Mouse (Mus musculus): ENCODE measurements around the gene Kcnc4. TPM values are rescaled to one million over a fixed set of nuclear protein-coding genes. Genes with fewer than 3 reads are reported as not detected.

Kcnc4 gene
- polyA plus RNA-seq, 1 experiment from 2014 or later, result 0.32 TPM

DNA sequence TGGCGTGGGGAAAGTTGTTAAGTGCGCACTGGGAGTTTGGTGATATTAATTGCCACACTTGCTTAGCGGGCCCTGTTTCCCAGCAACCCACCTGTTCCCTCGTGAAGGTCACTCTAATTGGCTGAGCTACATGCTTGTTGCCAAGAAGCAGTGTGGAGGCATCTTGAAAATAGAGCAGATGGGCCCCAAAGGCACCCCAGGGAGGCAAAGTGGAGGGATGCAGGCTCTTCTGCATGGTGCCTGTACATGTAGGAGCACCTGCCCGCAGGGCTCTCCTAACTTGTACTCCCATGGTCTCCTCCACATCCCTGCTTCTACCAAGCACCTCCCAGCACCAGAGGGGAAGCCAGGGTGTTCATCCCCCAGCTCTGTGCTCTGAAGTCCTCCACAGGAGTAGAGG, 15.5 kb downstream of the Kcnc4 start:
- Histone ChIP-seq H3K9me3 (no peaks in the 10 kb centered on the region), H3K4me3 (no peak overlapping the region), H3K27me3 (replicated peaks; ENCODE audit: low read depth, poor library complexity, severe bottlenecking) (peaks cover 8% of the 10 kb centered on the region), H3K36me3 (replicated peaks) (no peaks in the 10 kb centered on the region), H3K4me1 (peaks cover 19% of the 10 kb centered on the region), H3K27ac (replicated peaks) (no peak overlapping the region)
- 85% methylated on average over 5 of the region's 5 CpGs for WGBS
- DNase-seq (ENCODE audit: low spot score), result no peak

DNA sequence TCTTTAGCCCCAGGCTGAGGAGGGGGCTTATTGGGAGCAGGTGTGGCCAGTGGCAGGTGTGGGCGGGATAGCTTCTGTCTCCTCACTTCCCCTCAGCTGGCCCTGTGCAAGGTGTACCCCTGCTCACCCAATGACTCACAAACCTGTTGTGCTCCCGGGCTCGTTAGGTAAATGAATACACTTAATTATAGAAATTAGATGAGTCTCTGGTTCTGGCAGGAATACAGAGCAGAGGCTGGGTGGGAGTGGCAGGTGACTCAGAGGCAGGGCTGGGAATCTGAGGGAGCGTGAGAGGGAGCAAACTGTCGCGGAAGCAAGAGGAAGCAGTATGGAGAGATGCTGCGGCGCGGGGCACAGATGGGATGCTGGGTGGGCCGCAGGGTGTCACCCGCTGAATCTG, 17.2 kb downstream of the Kcnc4 start:
- peaks cover 19% of the 10 kb centered on the region for H3K4me1 ChIP-seq
- H3K27me3 ChIP-seq (replicated peaks; ENCODE audit: low read depth, poor library complexity, severe bottlenecking), result peaks cover 8% of the 10 kb centered on the region
- no peak for DNase-seq (ENCODE audit: low spot score)
- H3K9me3 ChIP-seq, result no peaks in the 10 kb centered on the region
- H3K27ac ChIP-seq (replicated peaks), result no peak overlapping the region
- H3K4me3 ChIP-seq, result no peak overlapping the region
- 79% methylated on average over 11 of the region's 11 CpGs for WGBS
- H3K36me3 ChIP-seq (replicated peaks), result no peaks in the 10 kb centered on the region

DNA sequence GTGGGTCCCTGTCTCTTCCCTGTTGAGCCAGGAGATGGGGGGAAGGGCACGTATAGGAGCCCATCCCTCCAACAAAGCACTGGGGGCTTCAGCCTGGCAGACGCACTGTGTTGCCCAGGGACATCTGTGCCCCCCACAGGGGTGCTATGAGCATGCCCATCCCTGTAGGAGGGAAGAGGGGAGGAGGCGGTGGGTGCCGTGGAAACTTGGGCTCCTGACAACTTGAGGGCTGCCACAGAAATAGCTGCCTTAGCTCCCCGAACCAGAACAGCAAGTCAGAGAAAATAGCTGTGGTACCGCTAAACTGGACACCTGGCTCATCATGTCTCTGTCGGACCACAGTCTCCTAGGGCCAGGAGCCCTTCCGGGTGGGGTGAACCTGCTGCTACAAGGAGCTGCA, 18.0 kb downstream of the Kcnc4 start:
- Histone ChIP-seq H3K4me1 (peaks cover 19% of the 10 kb centered on the region), H3K4me3 (no peak overlapping the region), H3K27ac (replicated peaks) (no peak overlapping the region), H3K9me3 (no peaks in the 10 kb centered on the region), H3K36me3 (replicated peaks) (no peaks in the 10 kb centered on the region), H3K27me3 (replicated peaks; ENCODE audit: low read depth, poor library complexity, severe bottlenecking) (peaks cover 8% of the 10 kb centered on the region)
- DNase-seq (ENCODE audit: low spot score), result no peak
- 83% methylated on average over 8 of the region's 8 CpGs for WGBS

DNA sequence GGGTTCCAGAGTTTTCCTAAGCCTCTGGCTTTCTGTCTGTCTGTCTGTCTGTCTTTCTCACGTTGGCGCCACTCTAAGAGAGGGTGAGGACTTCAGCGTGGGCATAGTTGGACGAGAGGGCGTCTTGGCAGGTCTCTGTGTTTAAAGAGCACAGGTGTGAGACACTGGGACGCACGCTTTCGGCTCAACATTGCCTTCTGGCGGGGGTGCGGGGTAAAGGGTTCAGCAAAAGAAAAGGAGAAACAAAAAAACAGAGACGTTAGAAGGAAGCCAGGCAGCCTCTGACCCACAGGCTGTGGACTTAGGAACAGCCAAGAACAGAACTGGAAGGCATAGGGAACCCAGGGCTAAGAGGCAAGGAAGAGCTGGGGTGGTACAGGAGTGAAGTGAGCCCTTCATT, 20.1 kb downstream of the Kcnc4 start:
- no peak overlapping the region for H3K4me3 ChIP-seq
- H3K27me3 ChIP-seq (replicated peaks; ENCODE audit: low read depth, poor library complexity, severe bottlenecking), result peaks cover 6% of the 10 kb centered on the region
- no peak for DNase-seq (ENCODE audit: low spot score)
- no peaks in the 10 kb centered on the region for H3K36me3 ChIP-seq (replicated peaks)
- 88% methylated on average over 11 of the region's 11 CpGs for WGBS
- peaks cover 14% of the 10 kb centered on the region for H3K4me1 ChIP-seq
- no peaks in the 10 kb centered on the region for H3K9me3 ChIP-seq
- no peak overlapping the region for H3K27ac ChIP-seq (replicated peaks)

DNA sequence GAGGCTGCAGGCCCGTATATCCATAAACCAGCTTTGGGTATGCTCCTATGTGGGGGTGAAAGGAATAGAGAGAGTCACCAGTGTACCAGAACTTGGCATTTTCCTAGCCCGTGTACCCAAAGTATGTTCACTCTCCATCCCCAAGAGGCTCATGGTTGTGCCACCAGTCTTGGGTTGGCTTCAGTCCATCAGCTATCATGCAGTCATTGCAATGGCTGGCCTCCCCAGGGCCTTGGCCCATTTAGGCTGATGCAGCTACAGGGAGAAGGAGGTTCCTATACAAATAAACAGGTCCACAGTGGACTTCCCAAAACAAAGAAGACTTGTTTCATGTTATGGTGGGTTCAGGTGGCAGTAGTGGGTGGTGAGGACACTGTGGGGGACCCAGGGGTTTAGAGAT, 21.7 kb downstream of the Kcnc4 start:
- H3K36me3 ChIP-seq (replicated peaks), result no peaks in the 10 kb centered on the region
- no peaks in the 10 kb centered on the region for H3K9me3 ChIP-seq
- no peak overlapping the region for H3K27ac ChIP-seq (replicated peaks)
- H3K4me1 ChIP-seq, result peaks cover 14% of the 10 kb centered on the region
- no peak overlapping the region for H3K4me3 ChIP-seq
- no peak for DNase-seq (ENCODE audit: low spot score)
- no peaks in the 10 kb centered on the region for H3K27me3 ChIP-seq (replicated peaks; ENCODE audit: low read depth, poor library complexity, severe bottlenecking)
- 82% methylated on average over 2 of the region's 2 CpGs for WGBS

DNA sequence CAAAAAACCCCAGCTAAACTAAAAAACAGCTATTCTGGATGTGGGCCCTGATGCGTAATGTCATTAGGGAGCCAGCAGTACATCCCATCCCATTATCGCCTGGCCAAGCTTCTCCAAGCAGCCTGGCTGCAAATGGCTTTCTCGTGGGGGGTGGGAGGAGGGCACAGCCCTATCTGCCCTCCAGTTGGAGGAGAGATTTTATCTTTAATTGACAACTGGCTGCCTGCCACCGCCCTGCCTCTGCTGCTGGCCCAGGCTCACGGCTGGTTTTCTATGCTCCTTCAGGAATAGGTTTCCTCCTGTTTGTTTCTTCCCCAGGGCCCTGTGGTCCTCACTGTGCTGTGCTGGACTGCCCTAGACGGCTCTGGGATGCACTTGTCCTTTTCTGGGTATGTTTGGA, 22.9 kb downstream of the Kcnc4 start:
- Histone ChIP-seq H3K4me3 (no peak overlapping the region), H3K27ac (replicated peaks) (no peak overlapping the region)

DNA sequence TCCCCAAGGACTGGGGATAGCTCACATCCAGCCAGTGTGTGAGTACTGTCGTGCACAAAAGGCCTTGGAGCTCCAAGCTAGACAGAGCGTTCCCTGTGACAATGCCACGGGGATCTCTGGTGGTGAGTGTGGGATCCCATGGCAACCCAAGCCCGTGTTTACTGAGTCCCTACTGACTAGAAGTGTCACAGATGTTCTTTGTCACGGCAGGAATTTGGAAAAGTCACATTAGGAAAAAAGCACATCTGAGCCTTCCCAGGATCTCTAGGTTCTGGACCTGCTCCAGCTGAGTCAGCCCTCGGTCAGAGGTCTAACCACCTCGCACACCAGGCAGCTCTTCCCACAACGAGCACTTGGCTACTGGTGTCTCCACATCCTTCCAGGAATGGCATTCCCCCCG, 25.7 kb downstream of the Kcnc4 start:
- Histone ChIP-seq H3K27me3 (replicated peaks; ENCODE audit: low read depth, poor library complexity, severe bottlenecking) (0 out of 2 replicates have a peak, but pooled peaks cover 6% of the 10 kb centered on the region), H3K9me3 (no peaks in the 10 kb centered on the region), H3K36me3 (replicated peaks) (no peaks in the 10 kb centered on the region), H3K4me3 (no peak overlapping the region), H3K4me1 (peaks cover 8% of the 10 kb centered on the region), H3K27ac (replicated peaks) (no peak overlapping the region)
- DNase-seq (ENCODE audit: low spot score), result no peak
- 74% methylated on average over 9 of the region's 9 CpGs for WGBS

More for the DNA sequence above, 22.9 kb downstream of the Kcnc4 start:
- 75% methylated on average over 6 of the region's 6 CpGs for WGBS
- no peaks in the 10 kb centered on the region for H3K36me3 ChIP-seq (replicated peaks)
- H3K9me3 ChIP-seq, result no peaks in the 10 kb centered on the region
- no peaks in the 10 kb centered on the region for H3K27me3 ChIP-seq (replicated peaks; ENCODE audit: low read depth, poor library complexity, severe bottlenecking)
- DNase-seq (ENCODE audit: low spot score), result no peak
- H3K4me1 ChIP-seq, result peaks cover 5% of the 10 kb centered on the region

DNA sequence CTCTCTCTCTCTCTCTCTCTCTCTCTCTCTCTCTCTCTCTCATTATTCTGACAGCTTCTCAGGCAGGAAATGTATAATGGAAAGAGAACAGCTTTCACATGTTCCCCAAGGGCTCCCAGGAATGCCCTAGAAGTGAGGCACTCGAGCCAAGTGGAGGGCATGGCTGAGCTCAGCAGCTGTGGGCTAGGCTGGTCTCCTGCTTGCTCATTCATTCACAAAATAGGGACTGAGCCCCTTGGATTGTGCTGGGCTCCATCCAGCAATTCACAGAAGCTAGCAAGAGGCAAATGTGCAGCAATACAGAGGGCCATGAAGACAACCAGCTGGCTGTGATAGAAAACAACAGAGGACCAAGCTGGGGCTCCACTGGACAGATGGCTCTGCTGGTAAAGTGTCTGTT, 28.1 kb downstream of the Kcnc4 start:
- DNase-seq (ENCODE audit: low spot score), result peak; percentile 26

DNA sequence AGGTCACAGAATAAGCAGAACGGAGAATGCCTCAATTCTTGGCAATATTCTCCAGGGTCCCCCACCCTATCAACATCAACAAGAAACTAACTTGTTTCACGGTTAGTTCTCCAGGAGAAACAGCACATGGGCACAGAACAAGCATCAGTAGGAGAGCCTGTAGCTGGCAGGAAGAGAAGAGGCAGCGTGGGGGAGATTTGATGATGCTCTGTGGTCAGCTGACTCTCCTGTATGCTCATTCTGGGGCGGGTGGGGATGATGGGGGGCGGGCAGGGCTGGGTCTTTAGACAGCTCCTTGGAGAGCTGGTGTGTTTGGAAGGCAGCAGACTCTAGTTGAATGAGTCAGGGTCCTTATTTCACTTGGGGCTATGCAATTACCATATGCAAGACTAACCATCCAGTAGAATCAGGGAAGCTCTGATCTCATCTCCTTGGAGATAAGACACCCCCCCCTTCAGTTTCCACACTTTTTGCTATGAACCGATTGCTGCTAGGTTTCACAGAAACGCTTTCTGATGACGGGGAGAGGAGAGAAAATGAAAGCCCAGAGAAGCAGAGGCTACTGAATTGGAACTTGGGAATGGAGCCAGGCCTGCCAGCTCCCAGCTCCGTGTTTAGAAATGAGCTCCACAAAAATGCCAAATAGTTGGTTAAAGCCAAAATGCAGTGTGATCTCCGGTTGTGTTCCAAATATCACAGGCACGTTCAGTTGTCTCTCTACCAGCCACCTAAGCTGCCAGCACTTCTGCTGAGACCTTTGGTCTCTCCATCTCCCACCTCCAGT, 34.9 kb downstream of the Kcnc4 start:
- no peaks in the 10 kb centered on the region for H3K9me3 ChIP-seq
- no peaks in the 10 kb centered on the region for H3K36me3 ChIP-seq (replicated peaks)
- no peak for DNase-seq (ENCODE audit: low spot score)
- no peak overlapping the region for H3K27ac ChIP-seq (replicated peaks)
- H3K4me3 ChIP-seq, result no peak overlapping the region
- H3K27me3 ChIP-seq (replicated peaks; ENCODE audit: low read depth, poor library complexity, severe bottlenecking), result 0 out of 2 replicates have a peak, but pooled peaks cover 5% of the 10 kb centered on the region
- WGBS, result 80% methylated on average over 11 of the region's 11 CpGs
- peaks cover 8% of the 10 kb centered on the region; the same call in 1 of the 2 replicates for H3K4me1 ChIP-seq

More for the DNA sequence above, 28.1 kb downstream of the Kcnc4 start:
- Histone ChIP-seq H3K4me3 (no peak overlapping the region), H3K9me3 (no peaks in the 10 kb centered on the region), H3K27ac (replicated peaks) (no peak overlapping the region), H3K27me3 (replicated peaks; ENCODE audit: low read depth, poor library complexity, severe bottlenecking) (0 out of 2 replicates have a peak, but pooled peaks cover 9% of the 10 kb centered on the region), H3K36me3 (replicated peaks) (no peaks in the 10 kb centered on the region), H3K4me1 (peaks cover 8% of the 10 kb centered on the region)
- WGBS, result 16% methylated on average over 1 of the region's 1 CpGs

DNA sequence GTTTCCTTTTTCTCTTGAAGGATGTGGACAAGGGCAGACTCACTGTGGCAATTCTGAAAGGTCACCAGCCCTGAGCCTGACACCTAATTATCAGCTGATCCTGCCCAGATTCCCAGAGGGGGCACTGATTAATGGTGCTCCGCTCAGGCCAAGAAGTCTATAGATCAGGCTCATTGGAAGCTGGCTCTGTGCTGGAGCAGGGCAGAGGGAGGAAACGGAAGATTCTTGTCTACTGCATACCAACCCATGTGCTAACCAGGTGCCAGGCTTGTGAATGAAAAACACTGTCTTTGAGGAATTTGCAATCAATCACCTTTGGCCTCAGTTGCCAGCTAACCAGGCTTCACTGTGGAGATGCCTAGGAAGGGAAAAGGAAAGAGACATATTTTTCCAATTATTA, 39.2 kb downstream of the Kcnc4 start:
- peak; percentile 44 for DNase-seq (ENCODE audit: low spot score)
- Histone ChIP-seq H3K4me1 (peaks cover 8% of the 10 kb centered on the region), H3K4me3 (no peak overlapping the region), H3K27me3 (replicated peaks; ENCODE audit: low read depth, poor library complexity, severe bottlenecking) (no peaks in the 10 kb centered on the region), H3K27ac (replicated peaks) (no peak overlapping the region), H3K36me3 (replicated peaks) (no peaks in the 10 kb centered on the region), H3K9me3 (no peaks in the 10 kb centered on the region)
- 34% methylated on average over 2 of the region's 2 CpGs for WGBS

DNA sequence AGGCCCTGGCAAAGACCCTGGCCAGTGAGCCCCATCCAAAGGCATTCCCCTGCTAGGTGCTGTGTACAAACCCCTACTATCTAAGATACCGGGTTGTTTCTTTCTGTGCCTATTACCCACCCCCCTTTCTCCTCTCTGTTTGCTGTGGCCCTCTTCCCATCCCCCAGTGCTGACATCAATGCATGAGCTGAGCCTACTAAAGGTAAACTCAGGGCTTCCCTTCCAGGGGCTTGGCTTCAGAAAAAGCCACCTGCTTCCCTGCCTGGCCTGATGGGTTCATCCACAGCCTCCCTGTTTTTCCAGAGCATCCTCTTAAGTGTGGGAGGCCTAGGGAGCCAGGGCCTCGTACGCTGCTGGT, 42.1 kb downstream of the Kcnc4 start:
- 78% methylated on average over 3 of the region's 3 CpGs for WGBS
- H3K27me3 ChIP-seq (replicated peaks; ENCODE audit: low read depth, poor library complexity, severe bottlenecking), result peaks cover 4% of the 10 kb centered on the region; the same call in 1 of the 2 replicates
- no peak for DNase-seq (ENCODE audit: low spot score)
- no peak overlapping the region for H3K4me3 ChIP-seq
- no peak overlapping the region for H3K27ac ChIP-seq (replicated peaks)
- H3K9me3 ChIP-seq, result no peaks in the 10 kb centered on the region
- no peaks in the 10 kb centered on the region for H3K36me3 ChIP-seq (replicated peaks)
- peaks cover 8% of the 10 kb centered on the region for H3K4me1 ChIP-seq

DNA sequence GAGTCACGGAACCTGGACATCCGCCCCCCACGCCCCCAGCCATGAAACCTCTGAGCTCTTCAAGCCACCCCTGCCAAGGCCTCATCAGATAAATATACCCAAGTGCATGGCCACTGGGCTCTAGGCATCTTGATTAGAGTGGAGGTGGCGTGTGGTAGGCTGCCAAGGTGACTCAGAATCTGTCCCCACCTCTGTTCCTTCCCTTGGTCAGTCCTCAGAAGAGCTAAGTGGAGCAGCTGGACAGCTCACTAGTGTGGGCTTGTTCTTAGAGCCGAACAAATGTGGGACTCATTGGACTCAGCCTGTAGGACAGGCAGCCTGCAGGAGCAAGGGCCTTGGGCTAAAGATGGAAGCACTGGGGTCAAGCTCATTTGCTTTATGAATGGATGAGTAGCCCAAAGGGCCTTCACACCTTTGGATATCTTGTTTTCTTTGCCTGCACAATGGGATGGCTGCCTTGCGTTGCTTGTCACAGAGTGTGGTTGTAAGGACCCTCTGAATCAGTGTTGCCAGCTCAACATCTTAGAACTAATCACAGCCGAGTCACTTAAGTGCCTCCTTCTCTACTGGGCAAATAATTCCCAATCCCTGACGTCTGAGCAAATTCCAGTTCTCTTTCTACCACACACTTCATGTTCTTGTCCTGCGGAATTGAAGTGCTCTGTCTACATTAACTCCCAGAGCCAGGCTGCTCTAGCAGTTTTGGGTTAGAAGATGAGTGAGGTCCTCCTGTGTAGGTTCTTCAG, 42.6 kb downstream of the Kcnc4 start:
- Histone ChIP-seq H3K9me3 (no peaks in the 10 kb centered on the region), H3K4me3 (no peak overlapping the region), H3K27ac (replicated peaks) (no peak overlapping the region), H3K4me1 (peaks cover 8% of the 10 kb centered on the region), H3K36me3 (replicated peaks) (no peaks in the 10 kb centered on the region), H3K27me3 (replicated peaks; ENCODE audit: low read depth, poor library complexity, severe bottlenecking) (peaks cover 4% of the 10 kb centered on the region; the same call in 1 of the 2 replicates)
- 87% methylated on average over 9 of the region's 9 CpGs for WGBS
- DNase-seq (ENCODE audit: low spot score), result no peak

DNA sequence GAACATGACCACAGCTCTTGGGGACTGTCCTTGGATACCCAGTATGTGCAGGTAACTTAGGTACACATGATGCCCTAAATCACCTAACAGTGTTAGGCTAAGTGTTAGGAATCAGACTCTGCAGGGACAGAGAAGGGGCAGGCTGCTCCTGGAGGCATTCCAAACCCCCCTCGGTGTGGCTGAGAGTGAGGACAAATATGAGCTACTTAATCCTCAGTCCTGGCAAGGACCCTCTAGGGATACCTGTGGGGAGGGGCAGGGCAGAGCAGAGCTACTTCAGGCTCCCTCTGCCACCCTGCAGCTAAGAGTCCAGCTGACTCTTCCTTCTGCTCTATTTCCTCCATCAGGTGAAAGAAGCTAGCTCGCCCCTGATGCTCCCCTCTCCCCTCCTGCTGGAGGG, 46.3 kb downstream of the Kcnc4 start:
- H3K4me3 ChIP-seq, result no peak overlapping the region
- no peaks in the 10 kb centered on the region for H3K9me3 ChIP-seq
- no peak for DNase-seq (ENCODE audit: low spot score)
- H3K27me3 ChIP-seq (replicated peaks; ENCODE audit: low read depth, poor library complexity, severe bottlenecking), result peaks cover 4% of the 10 kb centered on the region; the same call in 1 of the 2 replicates
- H3K4me1 ChIP-seq, result no peaks in the 10 kb centered on the region; the same call in 1 of the 2 replicates
- H3K27ac ChIP-seq (replicated peaks), result no peak overlapping the region
- 42% methylated on average over 2 of the region's 2 CpGs for WGBS
- H3K36me3 ChIP-seq (replicated peaks), result no peaks in the 10 kb centered on the region

Measured in embryonic facial prominence, embryonic 10.5 days (tissue).